ENCODE assay signal across 15 mouse cellular contexts in the genomic region with DNA sequence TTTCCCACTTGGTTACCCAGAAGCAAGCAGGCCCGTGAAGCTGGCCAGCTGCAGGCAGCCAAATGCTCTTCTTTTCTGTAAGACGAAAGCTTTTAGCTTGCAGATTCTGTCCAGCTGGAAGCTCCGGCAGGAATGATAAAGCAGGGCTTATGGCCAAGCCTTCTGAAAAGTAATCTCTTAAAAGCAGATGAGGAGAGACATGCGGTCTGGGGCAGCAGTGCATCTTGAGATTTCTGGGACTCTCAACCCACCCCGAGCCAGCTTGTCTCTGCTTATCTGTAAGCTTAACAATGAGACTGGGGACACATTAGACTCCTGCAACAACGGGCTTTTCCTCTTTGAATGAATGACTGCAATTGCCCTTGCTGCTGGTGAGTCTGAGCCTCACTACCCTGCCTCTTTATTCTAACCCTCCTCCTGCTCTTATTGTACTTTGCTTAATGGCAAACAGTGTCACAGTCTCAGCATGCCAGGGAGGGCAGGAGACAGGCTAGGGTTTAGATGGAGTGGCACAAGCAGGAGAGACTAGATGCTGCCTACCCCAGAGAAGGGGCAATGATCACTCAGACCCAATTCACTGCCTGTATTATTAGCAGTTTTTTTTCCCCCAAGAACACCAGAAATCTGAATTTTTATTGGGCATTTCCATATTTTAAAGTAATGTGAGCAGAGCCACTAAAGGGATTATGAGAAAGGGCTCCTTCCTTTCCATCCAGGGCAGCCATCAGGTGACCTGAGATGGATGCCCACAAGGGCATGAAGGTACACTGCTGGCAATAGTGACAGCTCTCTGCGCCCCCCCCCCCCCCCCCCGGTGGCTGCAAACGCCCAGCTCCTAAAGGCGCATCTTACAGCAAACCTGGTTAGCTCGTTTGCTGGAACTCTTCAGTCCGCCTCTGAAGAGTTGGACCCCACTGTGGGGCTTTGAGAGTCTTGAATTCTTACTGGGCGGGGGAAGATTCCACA. TPM values are rescaled to one million over a fixed set of nuclear protein-coding genes. Genes with fewer than 3 reads are reported as not detected.
DNase-seq lines count a peak whose midpoint lies in the region; ATAC-seq lines count a peak whose summit lies in the region.
"Had no signal": no experiment of that assay in that cellular context is flagged by ENCODE, and none has a peak within 500 bp of the region (broad histone marks: within the 10 kb centered on the region; RNA-seq: fewer than 3 reads in every experiment).

No protein-coding gene starts in this region.

- WGBS in lung, embryonic 16.5 days = 54% methylated on average over 13 of the region's 13 CpGs
- 30% methylated on average over 10 of the region's 13 CpGs for WGBS in forebrain, embryonic 12.5 days
- WGBS in hindbrain, embryonic 15.5 days = 50% methylated on average over 13 of the region's 13 CpGs

- no peak for DNase-seq in lung, postnatal 14 days
- DNase-seq in retina, adult 2 months (ENCODE audit: low read depth, low spot score) = peak; percentile 42
- no peak for DNase-seq in gastrocnemius, adult 8-10 months (ENCODE audit: low spot score in 2 of 2)
- no peak for DNase-seq in kidney, postnatal 25 days
- DNase-seq: adrenal gland, postnatal 10 days; cerebellum, adult 9-10 months; kidney, postnatal 36 days; liver; thymus, postnatal 25 days had no signal

- no peaks in the 10 kb centered on the region for H3K9me3 ChIP-seq in lung, embryonic 16.5 days (ENCODE audit: control insufficient read depth, low read length)
- no peaks in the 10 kb centered on the region for H3K9me3 ChIP-seq in forebrain, embryonic 12.5 days
- H3K9me3 ChIP-seq in hindbrain, embryonic 15.5 days = no peaks in the 10 kb centered on the region
- H3K9me3 ChIP-seq: heart, embryonic 10.5 days had no signal

- no peaks in the 10 kb centered on the region for H3K27me3 ChIP-seq in lung, embryonic 16.5 days (ENCODE audit: control insufficient read depth, insufficient read depth, low read depth, low read length)
- 0 out of 2 replicates have a peak, but pooled peaks cover 4% of the 10 kb centered on the region for H3K27me3 ChIP-seq in forebrain, embryonic 12.5 days
- no peaks in the 10 kb centered on the region for H3K27me3 ChIP-seq in hindbrain, embryonic 15.5 days

- H3K36me3 ChIP-seq in lung, embryonic 16.5 days (ENCODE audit: control insufficient read depth, insufficient read depth, low read length) = no peaks in the 10 kb centered on the region
- no peaks in the 10 kb centered on the region for H3K36me3 ChIP-seq in forebrain, embryonic 12.5 days (replicated peaks)
- no peaks in the 10 kb centered on the region for H3K36me3 ChIP-seq in hindbrain, embryonic 15.5 days
- H3K36me3 ChIP-seq: G1E; heart, embryonic 10.5 days had no signal

- H3K4me1 ChIP-seq in lung, embryonic 16.5 days (replicated peaks; ENCODE audit: control insufficient read depth, insufficient read depth, low read length) = no peaks in the 10 kb centered on the region
- H3K4me1 ChIP-seq in forebrain, embryonic 12.5 days = peaks cover 29% of the 10 kb centered on the region
- peaks cover 21% of the 10 kb centered on the region for H3K4me1 ChIP-seq in hindbrain, embryonic 15.5 days (replicated peaks)

- no peak overlapping the region for H3K9ac ChIP-seq in lung, embryonic 16.5 days (ENCODE audit: low read length)
- no peak overlapping the region for H3K9ac ChIP-seq in forebrain, embryonic 12.5 days
- H3K9ac ChIP-seq in hindbrain, embryonic 15.5 days = no peak overlapping the region

- no peak overlapping the region for H3K4me3 ChIP-seq in lung, embryonic 16.5 days (ENCODE audit: low read length)
- H3K4me3 ChIP-seq in forebrain, embryonic 12.5 days (replicated peaks) = no peak overlapping the region
- H3K4me3 ChIP-seq in hindbrain, embryonic 15.5 days = no peak overlapping the region
- H3K4me3 ChIP-seq: erythroblast, embryonic 14.5 days; heart, embryonic 10.5 days had no signal

- no peak overlapping the region for H3K27ac ChIP-seq in lung, embryonic 16.5 days (ENCODE audit: low read length)
- H3K27ac ChIP-seq in forebrain, embryonic 12.5 days = peak overlapping the region; percentile 74
- H3K27ac ChIP-seq in hindbrain, embryonic 15.5 days (replicated peaks) = peak overlapping the region; percentile 27; the same call in 1 of the 2 replicates
- H3K27ac ChIP-seq: heart, embryonic 10.5 days had no signal

- peak; percentile 38; the same call in 1 of the 2 replicates for ATAC-seq in lung, embryonic 16.5 days (ENCODE audit: low read depth)
- peak; percentile 49; the same call in 1 of the 2 replicates for ATAC-seq in forebrain, embryonic 12.5 days (ENCODE audit: low FRiP score)
- 0 out of 2 replicates have a peak, but pooled peaks have one; percentile 42 for ATAC-seq in hindbrain, embryonic 15.5 days (ENCODE audit: low FRiP score, low read depth)

- no peak overlapping the region for H3K4me2 ChIP-seq in lung, embryonic 16.5 days (ENCODE audit: low read depth, low read length)
- H3K4me2 ChIP-seq in forebrain, embryonic 12.5 days = no peak overlapping the region
- no peak overlapping the region for H3K4me2 ChIP-seq in hindbrain, embryonic 15.5 days

RNA-seq across cellular contexts. Expression of gene Map1b, which starts 44.6 kb away (rescaled TPM):
- 65.0 and 67.1 TPM in 2 replicates for polyA plus RNA-seq in lung, embryonic 16.5 days (2015; fragmentation: Nextera tagmentation; extraction: Ambion mirVana)
- polyA plus RNA-seq in forebrain, embryonic 12.5 days (2016; fragmentation: Nextera tagmentation; extraction: Ambion mirVana) = 1,306 and 1,372 TPM in 2 replicates
- polyA plus RNA-seq in hindbrain, embryonic 15.5 days (2015; fragmentation: Nextera tagmentation; extraction: Ambion mirVana) = 2,014 and 2,064 TPM in 2 replicates
- total RNA-seq in gastrocnemius, adult 8-10 months (2022) = 10 to 100 TPM in 1 of 4 experiments, 1 to 10 TPM in 3; 6.1 to 10.2 (median 8.4) TPM
- polyA plus RNA-seq: erythroblast, embryonic 14.5 days; G1E had no signal

Comparison
In these comparisons a context has a peak if more than half of its experiments do, and no peak if none do; other contexts are left out.
1. RNA of gene Map1b, which starts 44.6 kb away (polyA plus RNA-seq): 2,014 to 2,064 TPM in hindbrain, embryonic 15.5 days and 1,306 to 1,372 TPM in forebrain, embryonic 12.5 days; 65.0 to 67.1 TPM in lung, embryonic 16.5 days; every median in the first group is over 10 times any median in the second.
2. Peak in every context shown above with its lines, with median percentiles within 50 percentile points of each other: ATAC-seq.